Mouse (Mus musculus): Measurements from ENCODE around the gene Slc9a1. TPM values are rescaled to one million over a fixed set of nuclear protein-coding genes. Genes with fewer than 3 reads are reported as not detected.
A peak's percentile ranks its signal among the peaks of the same experiment; 100 is the strongest.

The Slc9a1 gene
- polyA plus RNA-seq, 1 experiment from 2014 or later = 12.8 TPM

GRCm38 (mm10) chr4:133447967-133448366, 78.5 kb downstream of the Slc9a1 start:
- no peaks in the 10 kb centered on the region for H3K27me3 ChIP-seq (ENCODE audit: control insufficient read depth, insufficient read depth, low read depth, low read length)

GRCm38 (mm10) chr4:133448708-133449388, 79.3 kb downstream of the Slc9a1 start:
- H3K4me1 ChIP-seq (ENCODE audit: control insufficient read depth, insufficient read depth, low read length) = no peaks in the 10 kb centered on the region
- no peaks in the 10 kb centered on the region for H3K36me3 ChIP-seq (ENCODE audit: control insufficient read depth, insufficient read depth, low read length)
- H3K27ac ChIP-seq (ENCODE audit: low read length) = no peak overlapping the region
- H3K9me3 ChIP-seq (replicated peaks; ENCODE audit: control insufficient read depth, low read length, poor library complexity, severe bottlenecking) = no peaks in the 10 kb centered on the region
- no peaks in the 10 kb centered on the region for H3K27me3 ChIP-seq (ENCODE audit: control insufficient read depth, insufficient read depth, low read depth, low read length)
- no peak overlapping the region for H3K4me3 ChIP-seq (ENCODE audit: low read depth, low read length)
- 66% methylated on average over 8 of the region's 8 CpGs for WGBS
- ATAC-seq = no peak
- no peak overlapping the region for H3K9ac ChIP-seq (ENCODE audit: low read depth, low read length)
- H3K4me2 ChIP-seq (ENCODE audit: low read length) = no peak overlapping the region

More at GRCm38 (mm10) chr4:133447967-133448366, 78.5 kb downstream of the Slc9a1 start:
- Histone ChIP-seq H3K4me1 (ENCODE audit: control insufficient read depth, insufficient read depth, low read length) (no peaks in the 10 kb centered on the region), H3K9ac (ENCODE audit: low read depth, low read length) (no peak overlapping the region), H3K27ac (ENCODE audit: low read length) (no peak overlapping the region), H3K4me3 (ENCODE audit: low read depth, low read length) (no peak overlapping the region), H3K9me3 (replicated peaks; ENCODE audit: control insufficient read depth, low read length, poor library complexity, severe bottlenecking) (no peaks in the 10 kb centered on the region), H3K4me2 (ENCODE audit: low read length) (no peak overlapping the region), H3K36me3 (ENCODE audit: control insufficient read depth, insufficient read depth, low read length) (no peaks in the 10 kb centered on the region)
- ATAC-seq = no peak
- 76% methylated on average over 11 of the region's 11 CpGs for WGBS

- H3K9me3 ChIP-seq (replicated peaks; ENCODE audit: control insufficient read depth, low read length, poor library complexity, severe bottlenecking) = no peaks in the 10 kb centered on the region
- whole genome bisulfite sequencing = 16% methylated on average over 13 of the region's 13 CpGs
- 0 out of 2 replicates have a peak overlapping the region, but pooled peaks have one; percentile 2 for H3K9ac ChIP-seq (ENCODE audit: low read depth, low read length)
- no peak overlapping the region for H3K27ac ChIP-seq (ENCODE audit: low read length)
- no peaks in the 10 kb centered on the region for H3K4me1 ChIP-seq (ENCODE audit: control insufficient read depth, insufficient read depth, low read length)
- no peaks in the 10 kb centered on the region for H3K36me3 ChIP-seq (ENCODE audit: control insufficient read depth, insufficient read depth, low read length)
- H3K4me2 ChIP-seq (ENCODE audit: low read length) = peak overlapping the region; percentile 27; the same call in 1 of the 2 replicates
- ATAC-seq = no peak
- no peaks in the 10 kb centered on the region for H3K27me3 ChIP-seq (ENCODE audit: control insufficient read depth, insufficient read depth, low read depth, low read length)
- H3K4me3 ChIP-seq (ENCODE audit: low read depth, low read length) = no peak overlapping the region
Observed at GRCm38 (mm10) chr4:133449726-133450125, 80.2 kb downstream of the Slc9a1 start.

DNA sequence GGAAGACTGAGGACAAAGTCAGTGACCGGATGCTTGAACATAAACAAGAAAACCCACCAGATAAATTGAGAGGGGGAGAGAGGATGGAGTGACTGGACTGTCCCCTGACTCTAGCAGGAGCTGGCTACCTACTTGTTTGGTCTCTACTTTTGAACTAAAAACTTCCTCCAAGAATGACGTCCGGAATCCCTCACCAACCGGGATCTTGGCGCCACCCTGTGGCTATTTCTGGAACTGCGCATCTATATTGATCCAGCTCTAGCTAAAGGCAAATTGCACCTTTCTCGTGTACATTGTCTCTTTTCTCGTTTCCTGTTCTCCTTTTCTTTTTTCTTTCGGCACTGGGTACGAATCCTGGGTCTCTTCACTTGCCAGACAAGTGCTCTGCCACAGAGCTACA, 82.0 kb downstream of the Slc9a1 start:
- Histone ChIP-seq H3K27ac (ENCODE audit: low read length) (no peak overlapping the region), H3K9ac (ENCODE audit: low read depth, low read length) (no peak overlapping the region), H3K27me3 (ENCODE audit: control insufficient read depth, insufficient read depth, low read depth, low read length) (no peaks in the 10 kb centered on the region), H3K36me3 (ENCODE audit: control insufficient read depth, insufficient read depth, low read length) (no peaks in the 10 kb centered on the region), H3K4me3 (ENCODE audit: low read depth, low read length) (no peak overlapping the region), H3K9me3 (replicated peaks; ENCODE audit: control insufficient read depth, low read length, poor library complexity, severe bottlenecking) (no peaks in the 10 kb centered on the region), H3K4me1 (ENCODE audit: control insufficient read depth, insufficient read depth, low read length) (no peaks in the 10 kb centered on the region), H3K4me2 (ENCODE audit: low read length) (no peak overlapping the region)
- no peak for ATAC-seq
- 9% methylated on average over 10 of the region's 10 CpGs for WGBS

- Histone ChIP-seq H3K4me3 (ENCODE audit: low read depth, low read length) (no peak overlapping the region), H3K9ac (ENCODE audit: low read depth, low read length) (no peak overlapping the region), H3K4me2 (ENCODE audit: low read length) (no peak overlapping the region), H3K4me1 (ENCODE audit: control insufficient read depth, insufficient read depth, low read length) (no peaks in the 10 kb centered on the region), H3K27ac (ENCODE audit: low read length) (no peak overlapping the region), H3K27me3 (ENCODE audit: control insufficient read depth, insufficient read depth, low read depth, low read length) (no peaks in the 10 kb centered on the region), H3K9me3 (replicated peaks; ENCODE audit: control insufficient read depth, low read length, poor library complexity, severe bottlenecking) (no peaks in the 10 kb centered on the region), H3K36me3 (ENCODE audit: control insufficient read depth, insufficient read depth, low read length) (no peaks in the 10 kb centered on the region)
- ATAC-seq = no peak
- 75% methylated on average over 6 of the region's 7 CpGs for WGBS
Observed at GRCm38 (mm10) chr4:133452433-133452832, 82.9 kb downstream of the Slc9a1 start.

DNA sequence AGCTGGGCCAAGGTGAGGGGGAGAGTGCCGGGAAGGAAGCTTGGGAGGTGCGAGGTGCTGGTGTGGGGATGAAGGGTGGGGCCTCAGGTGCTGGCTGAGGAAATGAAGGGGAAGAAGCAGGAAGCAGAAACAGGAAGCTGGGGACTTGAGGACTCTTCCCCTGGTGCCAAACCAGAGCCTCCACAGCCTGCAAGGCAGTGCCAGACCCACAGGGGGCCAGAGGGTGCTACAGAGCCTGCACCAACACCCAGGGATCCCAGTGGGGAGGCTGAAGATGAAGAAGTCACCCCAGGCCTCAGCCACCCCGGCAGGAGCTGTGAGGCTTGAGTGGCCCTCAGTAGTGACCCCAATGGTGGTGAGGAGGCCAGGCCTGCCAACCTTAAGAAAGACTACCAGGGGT, 88.5 kb downstream of the Slc9a1 start:
- Histone ChIP-seq H3K4me2 (ENCODE audit: low read length) (no peak overlapping the region), H3K9ac (ENCODE audit: low read depth, low read length) (no peak overlapping the region), H3K27ac (ENCODE audit: low read length) (no peak overlapping the region), H3K36me3 (ENCODE audit: control insufficient read depth, insufficient read depth, low read length) (no peaks in the 10 kb centered on the region), H3K27me3 (ENCODE audit: control insufficient read depth, insufficient read depth, low read depth, low read length) (no peaks in the 10 kb centered on the region), H3K4me3 (ENCODE audit: low read depth, low read length) (no peak overlapping the region), H3K4me1 (ENCODE audit: control insufficient read depth, insufficient read depth, low read length) (no peaks in the 10 kb centered on the region), H3K9me3 (replicated peaks; ENCODE audit: control insufficient read depth, low read length, poor library complexity, severe bottlenecking) (no peaks in the 10 kb centered on the region)
- 66% methylated on average over 3 of the region's 3 CpGs for WGBS
- ATAC-seq = no peak

- H3K9me3 ChIP-seq (replicated peaks; ENCODE audit: control insufficient read depth, low read length, poor library complexity, severe bottlenecking) = no peaks in the 10 kb centered on the region
- ATAC-seq = no peak
- 80% methylated on average over 1 of the region's 1 CpGs for WGBS
Observed at GRCm38 (mm10) chr4:133460006-133460405, 90.5 kb downstream of the Slc9a1 start.

DNA sequence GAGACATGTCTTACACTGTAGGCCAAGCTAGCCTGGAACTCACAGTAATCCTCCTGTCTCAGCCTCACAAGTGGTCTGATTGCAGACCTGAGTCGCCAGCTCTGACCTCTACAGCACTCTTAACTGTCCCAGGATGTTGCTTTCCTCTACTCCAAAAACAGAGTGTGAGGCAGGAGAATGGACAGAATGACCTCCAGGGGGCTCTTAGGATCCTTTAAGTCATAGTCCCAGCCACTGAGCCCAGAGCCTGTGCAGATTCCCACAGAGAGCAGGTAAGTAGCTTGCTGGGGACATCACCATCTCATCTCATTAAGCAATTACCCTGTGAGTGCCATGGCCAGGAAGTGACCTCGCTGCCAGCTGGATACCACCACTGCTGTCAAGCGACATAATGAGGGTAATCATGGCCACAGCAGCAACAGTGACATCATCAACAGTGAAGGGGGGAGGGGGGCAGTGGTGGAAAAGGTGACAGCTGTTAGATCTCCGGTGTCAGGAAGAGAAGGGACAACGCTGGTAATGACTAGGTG, 91.4 kb downstream of the Slc9a1 start:
- 57% methylated on average over 5 of the region's 5 CpGs for WGBS

More at GRCm38 (mm10) chr4:133460006-133460405, 90.5 kb downstream of the Slc9a1 start:
- Histone ChIP-seq H3K4me3 (ENCODE audit: low read depth, low read length) (no peak overlapping the region), H3K4me1 (ENCODE audit: control insufficient read depth, insufficient read depth, low read length) (no peaks in the 10 kb centered on the region), H3K36me3 (ENCODE audit: control insufficient read depth, insufficient read depth, low read length) (no peaks in the 10 kb centered on the region), H3K4me2 (ENCODE audit: low read length) (no peak overlapping the region), H3K9ac (ENCODE audit: low read depth, low read length) (no peak overlapping the region), H3K27ac (ENCODE audit: low read length) (no peak overlapping the region), H3K27me3 (ENCODE audit: control insufficient read depth, insufficient read depth, low read depth, low read length) (no peaks in the 10 kb centered on the region)

DNA sequence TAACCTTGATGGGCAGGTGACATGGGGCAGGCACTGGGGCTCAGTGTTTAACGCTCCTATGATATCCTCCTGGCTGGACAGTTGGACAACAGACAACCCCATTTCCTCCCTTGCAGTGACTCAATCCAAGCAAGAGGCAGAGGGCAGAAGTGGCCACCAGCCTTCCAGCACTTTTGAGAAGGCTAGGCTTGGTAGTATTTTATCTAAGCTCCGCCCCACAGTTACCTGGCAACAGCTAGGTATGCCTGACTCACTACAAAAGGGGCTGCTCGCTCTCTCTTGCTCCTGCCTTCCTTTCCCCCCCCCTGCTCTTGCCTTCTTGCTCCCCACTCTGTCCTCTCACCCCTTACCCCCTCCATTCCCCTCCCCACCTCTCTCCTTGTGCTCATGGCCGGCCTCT, 91.9 kb downstream of the Slc9a1 start:
- H3K4me3 ChIP-seq (ENCODE audit: low read depth, low read length) = no peak overlapping the region
- no peak overlapping the region for H3K9ac ChIP-seq (ENCODE audit: low read depth, low read length)
- no peaks in the 10 kb centered on the region for H3K36me3 ChIP-seq (ENCODE audit: control insufficient read depth, insufficient read depth, low read length)
- no peaks in the 10 kb centered on the region for H3K27me3 ChIP-seq (ENCODE audit: control insufficient read depth, insufficient read depth, low read depth, low read length)
- 81% methylated on average over 4 of the region's 4 CpGs for WGBS
- no peak overlapping the region for H3K27ac ChIP-seq (ENCODE audit: low read length)
- H3K4me2 ChIP-seq (ENCODE audit: low read length) = no peak overlapping the region
- no peaks in the 10 kb centered on the region for H3K9me3 ChIP-seq (replicated peaks; ENCODE audit: control insufficient read depth, low read length, poor library complexity, severe bottlenecking)
- no peaks in the 10 kb centered on the region for H3K4me1 ChIP-seq (ENCODE audit: control insufficient read depth, insufficient read depth, low read length)
- ATAC-seq = no peak

More for the DNA sequence above, 91.4 kb downstream of the Slc9a1 start:
- H3K27ac ChIP-seq (ENCODE audit: low read length) = no peak overlapping the region
- H3K4me1 ChIP-seq (ENCODE audit: control insufficient read depth, insufficient read depth, low read length) = no peaks in the 10 kb centered on the region
- H3K27me3 ChIP-seq (ENCODE audit: control insufficient read depth, insufficient read depth, low read depth, low read length) = no peaks in the 10 kb centered on the region
- H3K9me3 ChIP-seq (replicated peaks; ENCODE audit: control insufficient read depth, low read length, poor library complexity, severe bottlenecking) = no peaks in the 10 kb centered on the region
- no peaks in the 10 kb centered on the region for H3K36me3 ChIP-seq (ENCODE audit: control insufficient read depth, insufficient read depth, low read length)
- H3K9ac ChIP-seq (ENCODE audit: low read depth, low read length) = no peak overlapping the region
- ATAC-seq = no peak
- H3K4me3 ChIP-seq (ENCODE audit: low read depth, low read length) = no peak overlapping the region
- H3K4me2 ChIP-seq (ENCODE audit: low read length) = no peak overlapping the region

Measured in midbrain, embryonic 16.5 days (tissue).